Mouse (Mus musculus): ENCODE measurements around the gene Nr2e3. TPM values are rescaled to one million over a fixed set of nuclear protein-coding genes. Genes with fewer than 3 reads are reported as not detected.

The Nr2e3 gene
- polyA plus RNA-seq (2014; fragmentation: Nextera tagmentation; extraction: Ambion mirVana) = not detected in 2 replicates

DNA sequence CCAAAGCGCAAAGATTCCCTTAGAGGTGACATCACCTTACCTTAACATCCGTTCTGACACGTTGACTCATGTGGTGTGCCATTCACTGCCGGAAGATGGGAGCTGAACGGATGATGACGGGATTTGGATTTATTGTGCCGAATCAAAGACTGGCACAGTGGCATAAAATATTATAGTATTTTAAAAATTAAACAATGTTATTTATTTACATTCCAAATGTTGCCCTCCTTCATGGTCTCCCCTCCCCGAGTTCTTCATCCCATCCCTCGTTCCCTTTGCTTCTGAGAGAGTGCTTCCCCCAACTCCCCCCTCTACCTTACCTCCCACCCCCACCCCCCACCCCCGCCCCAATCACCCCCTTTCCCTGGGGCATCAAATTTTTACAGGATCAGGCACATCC lies at the start of gene Nr2e3:
Nr2e3 (minus strand) TSS at position 101 of the 400 bp plus-strand sequence.
- Histone ChIP-seq H3K9me3 (ENCODE audit: control insufficient read depth, low read length) (no peaks in the 10 kb centered on the region), H3K9ac (no peak within 1 kb of the TSS), H3K4me3 (replicated peaks; ENCODE audit: low read length) (no peak within 1 kb of the TSS), H3K4me2 (replicated peaks) (no peak within 1 kb of the TSS), H3K36me3 (replicated peaks; ENCODE audit: control insufficient read depth, insufficient read depth) (no peaks in the 10 kb centered on the region), H3K27me3 (ENCODE audit: control insufficient read depth, insufficient read depth, low read length) (no peaks in the 10 kb centered on the region), H3K4me1 (replicated peaks; ENCODE audit: control insufficient read depth, insufficient read depth, low read length) (no peaks in the 10 kb centered on the region), H3K27ac (no peak within 1 kb of the TSS)
- 88% methylated on average over 10 of the region's 10 CpGs for WGBS
- no peak for DNase-seq (ENCODE audit: low spot score)
- no peak for ATAC-seq (ENCODE audit: low FRiP score)

DNA sequence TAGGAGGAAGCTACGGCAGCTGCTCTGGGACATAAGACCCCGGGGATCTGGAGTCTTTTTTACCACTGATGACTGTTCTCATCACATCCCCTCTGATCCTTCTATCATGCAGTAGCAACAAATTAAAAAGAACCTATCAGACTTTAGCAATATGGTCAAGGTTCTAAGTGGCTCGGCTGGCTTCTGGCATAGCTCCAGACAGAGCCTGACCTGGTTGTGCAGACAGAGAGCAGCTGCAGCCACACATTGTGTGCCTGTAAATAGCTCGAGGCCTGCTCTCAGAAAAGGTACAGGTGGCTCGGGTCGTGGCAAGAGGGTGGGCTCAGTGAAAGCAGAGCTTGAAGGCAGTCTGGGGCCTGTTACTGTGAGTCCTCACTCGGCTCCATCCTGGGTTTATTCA lies 48.5 kb upstream of the Nr2e3 start:
- no peak overlapping the region for H3K4me3 ChIP-seq (replicated peaks; ENCODE audit: low read length)
- no peaks in the 10 kb centered on the region for H3K27me3 ChIP-seq (ENCODE audit: control insufficient read depth, insufficient read depth, low read length)
- WGBS = 50% methylated on average over 7 of the region's 7 CpGs
- no peaks in the 10 kb centered on the region for H3K9me3 ChIP-seq (ENCODE audit: control insufficient read depth, low read length)
- no peak overlapping the region for H3K4me2 ChIP-seq (replicated peaks)
- H3K36me3 ChIP-seq (replicated peaks; ENCODE audit: control insufficient read depth, insufficient read depth) = no peaks in the 10 kb centered on the region
- no peak overlapping the region for H3K9ac ChIP-seq
- DNase-seq (ENCODE audit: low spot score) (peak; percentile 40), ATAC-seq (ENCODE audit: low FRiP score) (no peak)
- H3K4me1 ChIP-seq (replicated peaks; ENCODE audit: control insufficient read depth, insufficient read depth, low read length) = 0 out of 2 replicates have a peak, but pooled peaks cover 3% of the 10 kb centered on the region
- H3K27ac ChIP-seq = no peak overlapping the region

DNA sequence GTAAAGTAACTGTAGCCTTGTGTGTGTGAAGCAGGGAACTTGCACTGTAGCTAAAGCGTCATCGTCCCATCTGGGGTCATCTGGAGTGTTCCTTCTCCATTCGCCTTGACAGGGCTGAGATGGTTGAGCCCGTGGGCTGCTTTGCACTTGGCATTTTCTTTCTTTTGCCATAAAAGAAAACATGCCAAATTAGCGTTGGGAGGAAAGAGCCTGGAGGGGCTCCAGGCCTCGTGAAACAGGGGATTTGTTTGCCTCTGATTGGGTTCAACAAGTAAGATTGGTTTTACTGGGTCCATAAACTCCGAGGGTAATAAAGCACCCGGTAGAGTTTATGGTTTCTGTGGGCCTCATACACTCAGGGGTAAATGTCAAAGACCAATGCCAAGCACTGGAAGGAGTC lies 41.9 kb upstream of the Nr2e3 start:
- H3K4me3 ChIP-seq (replicated peaks; ENCODE audit: low read length) = no peak overlapping the region
- 83% methylated on average over 8 of the region's 8 CpGs for WGBS

DNA sequence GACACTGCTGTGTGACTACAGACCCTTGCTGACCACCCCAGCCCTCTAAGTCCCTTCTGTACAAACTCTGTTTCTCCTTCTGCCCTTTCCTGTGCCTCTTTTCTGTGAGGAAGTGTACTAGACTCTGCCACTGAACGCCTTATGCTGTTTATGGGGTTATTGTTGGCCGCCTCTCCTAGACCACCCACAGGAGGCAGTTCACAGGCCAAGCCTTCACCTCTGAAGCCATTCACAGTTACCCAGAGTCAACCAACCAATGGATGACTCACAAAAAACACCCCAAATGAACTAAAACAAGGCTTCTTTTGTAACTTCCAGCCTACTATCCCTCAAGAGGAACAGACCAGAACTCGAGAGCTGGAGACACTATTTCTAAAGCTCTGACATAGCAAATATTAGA lies 41.0 kb upstream of the Nr2e3 start:
- no peaks in the 10 kb centered on the region for H3K4me1 ChIP-seq (replicated peaks; ENCODE audit: control insufficient read depth, insufficient read depth, low read length)
- H3K36me3 ChIP-seq (replicated peaks; ENCODE audit: control insufficient read depth, insufficient read depth) = no peaks in the 10 kb centered on the region
- DNase-seq (ENCODE audit: low spot score) (no peak), ATAC-seq (ENCODE audit: low FRiP score) (no peak)
- H3K9me3 ChIP-seq (ENCODE audit: control insufficient read depth, low read length) = no peaks in the 10 kb centered on the region
- 77% methylated on average over 3 of the region's 3 CpGs for WGBS
- no peak overlapping the region for H3K9ac ChIP-seq
- H3K4me2 ChIP-seq (replicated peaks) = no peak overlapping the region
- no peak overlapping the region for H3K27ac ChIP-seq
- H3K4me3 ChIP-seq (replicated peaks; ENCODE audit: low read length) = no peak overlapping the region
- no peaks in the 10 kb centered on the region for H3K27me3 ChIP-seq (ENCODE audit: control insufficient read depth, insufficient read depth, low read length)

More for the DNA sequence above, 41.9 kb upstream of the Nr2e3 start:
- no peaks in the 10 kb centered on the region for H3K9me3 ChIP-seq (ENCODE audit: control insufficient read depth, low read length)
- ATAC-seq (ENCODE audit: low FRiP score) (no peak), DNase-seq (ENCODE audit: low spot score) (no peak)
- no peaks in the 10 kb centered on the region for H3K27me3 ChIP-seq (ENCODE audit: control insufficient read depth, insufficient read depth, low read length)
- no peak overlapping the region for H3K9ac ChIP-seq
- H3K36me3 ChIP-seq (replicated peaks; ENCODE audit: control insufficient read depth, insufficient read depth) = no peaks in the 10 kb centered on the region
- no peak overlapping the region for H3K4me2 ChIP-seq (replicated peaks)
- no peak overlapping the region for H3K27ac ChIP-seq
- H3K4me1 ChIP-seq (replicated peaks; ENCODE audit: control insufficient read depth, insufficient read depth, low read length) = no peaks in the 10 kb centered on the region

DNA sequence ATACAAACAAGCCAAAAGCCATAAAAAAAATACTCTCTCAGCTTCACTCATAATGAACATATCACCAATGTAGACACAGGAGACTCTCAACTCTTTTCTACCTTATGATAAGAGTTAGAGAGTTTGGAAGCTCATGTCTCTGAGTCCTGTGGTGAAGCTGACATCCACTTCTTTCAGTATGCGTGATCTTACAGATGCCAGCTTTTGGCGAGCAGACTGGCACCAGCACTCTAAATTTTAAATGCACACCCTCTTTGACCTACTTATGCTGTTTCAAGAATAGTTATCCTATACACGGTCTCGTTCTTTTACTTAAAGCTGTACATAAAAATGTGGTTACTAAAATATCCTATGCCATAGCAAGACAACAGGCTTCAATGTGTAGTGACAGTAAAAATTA lies 37.3 kb upstream of the Nr2e3 start:
- Histone ChIP-seq H3K4me2 (replicated peaks) (no peak overlapping the region), H3K36me3 (replicated peaks; ENCODE audit: control insufficient read depth, insufficient read depth) (no peaks in the 10 kb centered on the region), H3K27ac (no peak overlapping the region), H3K4me1 (replicated peaks; ENCODE audit: control insufficient read depth, insufficient read depth, low read length) (no peaks in the 10 kb centered on the region), H3K27me3 (ENCODE audit: control insufficient read depth, insufficient read depth, low read length) (no peaks in the 10 kb centered on the region), H3K9ac (no peak overlapping the region), H3K4me3 (replicated peaks; ENCODE audit: low read length) (no peak overlapping the region), H3K9me3 (ENCODE audit: control insufficient read depth, low read length) (no peaks in the 10 kb centered on the region)
- no peak for ATAC-seq (ENCODE audit: low FRiP score)
- no peak for DNase-seq (ENCODE audit: low spot score)
- WGBS = 94% methylated on average over 4 of the region's 4 CpGs

DNA sequence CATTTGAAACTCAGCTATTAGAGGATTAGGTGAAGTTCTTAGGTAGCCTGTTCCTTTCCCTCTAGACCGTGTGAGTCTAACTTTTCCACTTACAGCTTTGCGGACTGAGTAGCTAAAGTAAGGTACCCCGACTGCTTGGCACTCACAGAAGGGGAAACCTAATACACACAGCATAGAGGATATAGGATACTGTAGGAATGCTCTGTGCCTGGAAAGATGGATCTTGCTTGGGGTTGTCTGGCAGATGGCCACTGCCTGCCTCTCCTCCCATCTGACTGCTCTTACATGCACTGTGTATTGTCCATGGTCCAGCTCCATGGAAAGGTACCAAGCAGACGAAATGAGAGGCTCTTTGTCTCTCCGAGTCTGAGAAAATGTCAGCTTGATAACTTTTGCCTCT lies 30.9 kb upstream of the Nr2e3 start:
- Histone ChIP-seq H3K27ac (no peak overlapping the region), H3K4me1 (replicated peaks; ENCODE audit: control insufficient read depth, insufficient read depth, low read length) (no peaks in the 10 kb centered on the region), H3K36me3 (replicated peaks; ENCODE audit: control insufficient read depth, insufficient read depth) (no peaks in the 10 kb centered on the region), H3K4me3 (replicated peaks; ENCODE audit: low read length) (no peak overlapping the region), H3K9me3 (ENCODE audit: control insufficient read depth, low read length) (no peaks in the 10 kb centered on the region), H3K9ac (no peak overlapping the region), H3K27me3 (ENCODE audit: control insufficient read depth, insufficient read depth, low read length) (no peaks in the 10 kb centered on the region), H3K4me2 (replicated peaks) (no peak overlapping the region)
- DNase-seq (ENCODE audit: low spot score) (no peak), ATAC-seq (ENCODE audit: low FRiP score) (no peak)
- 81% methylated on average over 5 of the region's 5 CpGs for WGBS

DNA sequence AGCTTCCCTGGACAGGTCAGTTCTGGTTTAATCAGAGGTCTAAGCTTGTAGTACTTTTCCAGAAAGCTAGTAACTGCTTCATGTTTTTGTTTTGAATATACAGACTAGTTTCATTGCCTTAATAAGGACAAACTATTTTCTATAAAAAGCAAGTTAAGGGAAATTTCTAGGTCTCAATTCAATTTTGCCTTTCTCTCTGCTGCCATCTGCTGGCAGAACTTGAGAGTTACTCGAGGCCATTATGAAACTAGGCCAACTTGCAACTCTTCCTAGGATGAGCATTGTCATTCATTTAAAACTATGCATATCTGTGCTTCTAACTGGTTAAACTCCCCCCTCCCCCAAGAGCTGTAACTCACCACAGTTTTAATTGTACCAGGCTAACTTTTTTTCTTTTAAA lies 29.4 kb upstream of the Nr2e3 start:
- H3K9ac ChIP-seq = no peak overlapping the region
- no peak overlapping the region for H3K4me3 ChIP-seq (replicated peaks; ENCODE audit: low read length)
- no peaks in the 10 kb centered on the region for H3K4me1 ChIP-seq (replicated peaks; ENCODE audit: control insufficient read depth, insufficient read depth, low read length)
- ATAC-seq (ENCODE audit: low FRiP score) (no peak), DNase-seq (ENCODE audit: low spot score) (peak; percentile 87)
- no peak overlapping the region for H3K4me2 ChIP-seq (replicated peaks)
- whole genome bisulfite sequencing = 3% methylated on average over 1 of the region's 1 CpGs
- H3K27me3 ChIP-seq (ENCODE audit: control insufficient read depth, insufficient read depth, low read length) = no peaks in the 10 kb centered on the region
- no peaks in the 10 kb centered on the region for H3K36me3 ChIP-seq (replicated peaks; ENCODE audit: control insufficient read depth, insufficient read depth)
- H3K9me3 ChIP-seq (ENCODE audit: control insufficient read depth, low read length) = no peaks in the 10 kb centered on the region
- H3K27ac ChIP-seq = no peak overlapping the region

DNA sequence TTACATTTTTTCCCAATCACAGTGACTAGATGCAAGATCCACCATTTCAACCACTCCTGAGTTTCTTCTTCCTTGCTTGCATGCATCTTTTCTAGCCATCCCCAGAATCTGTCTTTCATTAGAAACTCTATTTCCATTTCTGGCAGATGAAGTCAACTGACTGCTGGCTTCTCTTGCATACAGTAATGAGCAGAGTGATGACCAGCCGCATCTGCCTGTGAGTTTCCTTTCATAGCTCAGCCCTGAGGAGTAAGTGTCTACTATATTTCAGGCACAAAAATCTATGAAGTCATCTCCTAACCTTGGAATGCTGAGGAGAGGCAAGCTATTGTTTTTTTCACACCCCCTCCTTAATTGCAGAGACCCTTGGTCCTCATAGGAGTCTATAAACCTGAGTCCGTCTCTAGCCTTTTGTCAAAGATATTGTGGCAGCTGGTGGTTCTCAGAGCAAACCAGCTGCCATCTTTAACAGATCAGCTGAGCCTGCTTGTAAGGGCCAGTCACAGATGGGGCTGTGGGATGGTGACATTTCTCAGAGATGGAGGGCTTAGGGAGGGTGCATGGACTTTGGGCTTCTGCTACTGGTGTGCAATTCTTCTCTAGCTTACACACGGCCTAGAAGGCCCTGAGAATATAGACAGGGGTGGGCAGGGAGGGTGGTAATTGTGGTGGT lies 25.6 kb upstream of the Nr2e3 start:
- Histone ChIP-seq H3K27ac (no peak overlapping the region), H3K4me3 (replicated peaks; ENCODE audit: low read length) (no peak overlapping the region), H3K27me3 (ENCODE audit: control insufficient read depth, insufficient read depth, low read length) (no peaks in the 10 kb centered on the region), H3K36me3 (replicated peaks; ENCODE audit: control insufficient read depth, insufficient read depth) (no peaks in the 10 kb centered on the region), H3K9ac (no peak overlapping the region), H3K4me1 (replicated peaks; ENCODE audit: control insufficient read depth, insufficient read depth, low read length) (no peaks in the 10 kb centered on the region), H3K4me2 (replicated peaks) (no peak overlapping the region), H3K9me3 (ENCODE audit: control insufficient read depth, low read length) (no peaks in the 10 kb centered on the region)
- ATAC-seq (ENCODE audit: low FRiP score) (no peak), DNase-seq (ENCODE audit: low spot score) (no peak)
- 72% methylated on average over 3 of the region's 3 CpGs for WGBS

DNA sequence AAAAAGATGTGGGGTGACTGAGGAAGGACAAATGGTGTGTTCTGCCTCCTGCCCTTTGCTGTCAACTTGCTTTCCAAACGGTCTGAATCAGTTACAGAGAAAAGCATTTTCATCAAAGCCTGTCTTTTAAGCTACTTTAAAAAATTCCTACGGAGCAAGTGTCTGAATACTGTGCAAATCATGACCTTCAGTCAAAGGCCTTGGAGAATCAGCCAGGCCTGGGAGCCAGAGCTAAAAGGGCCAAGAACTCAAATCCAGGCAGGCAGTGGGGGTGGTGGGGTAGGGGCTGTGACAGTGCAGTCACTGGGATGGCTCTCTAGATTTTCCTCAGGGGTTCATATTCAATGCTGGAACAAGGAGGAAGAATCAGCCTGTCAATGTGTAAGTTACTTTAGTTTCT lies 20.7 kb upstream of the Nr2e3 start:
- WGBS = 48% methylated on average over 2 of the region's 2 CpGs
- H3K27me3 ChIP-seq (ENCODE audit: control insufficient read depth, insufficient read depth, low read length) = no peaks in the 10 kb centered on the region
- no peaks in the 10 kb centered on the region for H3K4me1 ChIP-seq (replicated peaks; ENCODE audit: control insufficient read depth, insufficient read depth, low read length)
- H3K4me2 ChIP-seq (replicated peaks) = no peak overlapping the region
- DNase-seq (ENCODE audit: low spot score) (no peak), ATAC-seq (ENCODE audit: low FRiP score) (no peak)
- no peak overlapping the region for H3K4me3 ChIP-seq (replicated peaks; ENCODE audit: low read length)
- H3K9ac ChIP-seq = no peak overlapping the region
- no peaks in the 10 kb centered on the region for H3K9me3 ChIP-seq (ENCODE audit: control insufficient read depth, low read length)
- no peak overlapping the region for H3K27ac ChIP-seq
- H3K36me3 ChIP-seq (replicated peaks; ENCODE audit: control insufficient read depth, insufficient read depth) = no peaks in the 10 kb centered on the region

DNA sequence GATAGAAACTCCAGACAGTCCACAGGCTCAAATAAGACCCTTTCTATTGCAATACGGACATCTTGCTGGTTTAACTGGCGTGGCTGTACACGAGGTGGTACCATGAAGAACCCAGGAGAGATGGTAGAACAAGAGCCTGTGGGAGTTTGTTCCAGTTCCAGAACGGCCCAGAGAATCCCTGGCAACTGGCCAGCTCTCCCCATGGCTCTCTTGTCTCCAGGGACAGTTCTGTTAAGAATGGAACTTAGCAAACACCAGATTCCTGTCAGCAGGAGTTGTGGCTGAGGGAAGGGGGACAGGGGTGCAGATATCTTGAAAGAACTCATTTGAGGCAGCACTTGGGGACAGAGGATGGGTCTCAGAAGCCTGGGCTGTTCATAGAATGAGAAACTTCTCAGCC lies 10.8 kb upstream of the Nr2e3 start:
- no peak overlapping the region for H3K4me3 ChIP-seq (replicated peaks; ENCODE audit: low read length)
- no peak overlapping the region for H3K4me2 ChIP-seq (replicated peaks)
- no peak overlapping the region for H3K9ac ChIP-seq
- H3K27ac ChIP-seq = no peak overlapping the region
- DNase-seq (ENCODE audit: low spot score) = no peak
- ATAC-seq (ENCODE audit: low FRiP score) = no peak
- 0 out of 2 replicates have a peak, but pooled peaks cover 4% of the 10 kb centered on the region for H3K4me1 ChIP-seq (replicated peaks; ENCODE audit: control insufficient read depth, insufficient read depth, low read length)
- H3K9me3 ChIP-seq (ENCODE audit: control insufficient read depth, low read length) = no peaks in the 10 kb centered on the region
- no peaks in the 10 kb centered on the region for H3K36me3 ChIP-seq (replicated peaks; ENCODE audit: control insufficient read depth, insufficient read depth)
- H3K27me3 ChIP-seq (ENCODE audit: control insufficient read depth, insufficient read depth, low read length) = no peaks in the 10 kb centered on the region
- 60% methylated on average over 4 of the region's 4 CpGs for WGBS
